Mouse (Mus musculus): Measurements from ENCODE around the gene Atad3a. TPM values are rescaled to one million over a fixed set of nuclear protein-coding genes. Genes with fewer than 3 reads are reported as not detected.

Gene Atad3a
- total and polyA plus RNA-seq, 3 experiments: 220 to 232 TPM; not detected in 1

GRCm38 (mm10) chr4:155807841-155808240 is 46.9 kb upstream of the Atad3a start:
- no peak for DNase-seq (ENCODE audit: low read depth, low spot score)
- peaks cover 35% of the 10 kb centered on the region for H3K79me2 ChIP-seq (ENCODE audit: control insufficient read depth, insufficient read depth, low read length, poor library complexity)
- H3K36me3 ChIP-seq (ENCODE audit: control insufficient read depth in 1 of 2, insufficient read depth in 2 of 2, low read length in 2 of 2): peaks cover 16 to 28% of the 10 kb centered on the region in 2 experiments
- H3K27ac ChIP-seq (ENCODE audit: control insufficient read depth, low read depth, low read length): no peak overlapping the region
- H3K4me3 ChIP-seq (ENCODE audit: control insufficient read depth in 1 of 2, insufficient read depth in 1 of 2, low read depth in 2 of 2, low read length in 2 of 2): no peak overlapping the region
- no peaks in the 10 kb centered on the region for H3K9me3 ChIP-seq (replicated peaks; ENCODE audit: insufficient read depth, low read length)
- no peak for TF ChIP-seq CHD1 (IDR thresholded peaks at IDR 0.05; ENCODE audit: low read depth, low read length)
- TF ChIP-seq POLR2A (IDR thresholded peaks at IDR 0.05; ENCODE audit: control insufficient read depth in 1 of 2, insufficient read depth in 1 of 2, low read depth in 1 of 2, low read length in 2 of 2, poor library complexity in 1 of 2): no peak
- TF ChIP-seq ZKSCAN1 (IDR thresholded peaks at IDR 0.05; ENCODE audit: low read depth, low read length): no peak
- TF ChIP-seq JUND (IDR thresholded peaks at IDR 0.05; ENCODE audit: low read depth, low read length): no peak
- TF ChIP-seq TCF12 (IDR thresholded peaks at IDR 0.05; ENCODE audit: low read depth, low read length): no peak
- TF ChIP-seq MAZ (IDR thresholded peaks at IDR 0.05; ENCODE audit: low read depth, low read length): no peak
- no peak for TF ChIP-seq MYC (IDR thresholded peaks at IDR 0.05; ENCODE audit: low read depth, low read length)
- no peak for TF ChIP-seq UBTF (IDR thresholded peaks at IDR 0.05; ENCODE audit: borderline replicate concordance, insufficient read depth, low read depth, low read length)
- no peaks in the 10 kb centered on the region for H3K27me3 ChIP-seq (ENCODE audit: control insufficient read depth in 1 of 2, insufficient read depth in 2 of 2, low read length in 2 of 2)
- H3K4me1 ChIP-seq (ENCODE audit: control insufficient read depth in 1 of 2, insufficient read depth in 2 of 2, low read length in 2 of 2): peaks cover 11 to 17% of the 10 kb centered on the region in 2 experiments
- H3K9ac ChIP-seq (ENCODE audit: control insufficient read depth, low read depth, low read length, poor library complexity, severe bottlenecking): no peak overlapping the region

GRCm38 (mm10) chr4:155803340-155804041 is 42.6 kb upstream of the Atad3a start:
- peak; percentile 98 for DNase-seq (ENCODE audit: low read depth, low spot score)
- Histone ChIP-seq H3K9ac (ENCODE audit: control insufficient read depth, low read depth, low read length, poor library complexity, severe bottlenecking) (peak overlapping the region; percentile 90), H3K4me3 (ENCODE audit: control insufficient read depth in 1 of 2, insufficient read depth in 1 of 2, low read depth in 2 of 2, low read length in 2 of 2) (peak overlapping the region; percentile 77 to 93), H3K9me3 (replicated peaks; ENCODE audit: insufficient read depth, low read length) (no peaks in the 10 kb centered on the region), H3K36me3 (ENCODE audit: control insufficient read depth in 1 of 2, insufficient read depth in 2 of 2, low read length in 2 of 2) (peaks cover 5 to 24% of the 10 kb centered on the region in 2 experiments), H3K79me2 (ENCODE audit: control insufficient read depth, insufficient read depth, low read length, poor library complexity) (peaks cover 27% of the 10 kb centered on the region), H3K27me3 (ENCODE audit: control insufficient read depth in 1 of 2, insufficient read depth in 2 of 2, low read length in 2 of 2) (no peaks in the 10 kb centered on the region), H3K27ac (ENCODE audit: control insufficient read depth, low read depth, low read length) (peak overlapping the region; percentile 78), H3K4me1 (ENCODE audit: control insufficient read depth in 1 of 2, insufficient read depth in 2 of 2, low read length in 2 of 2) (peaks cover 11 to 15% of the 10 kb centered on the region in 2 experiments)
- TF ChIP-seq MYC (IDR thresholded peaks at IDR 0.05; ENCODE audit: low read depth, low read length): no peak; the same call in 1 of the 2 replicates
- TF ChIP-seq MAZ (IDR thresholded peaks at IDR 0.05; ENCODE audit: low read depth, low read length): peak; percentile 84; the same call in 1 of the 2 replicates
- peak; percentile 78; the same call in 1 of the 2 replicates for TF ChIP-seq POLR2AphosphoS2 (IDR thresholded peaks at IDR 0.05; ENCODE audit: low read length)
- TF ChIP-seq USF1 (IDR thresholded peaks at IDR 0.05; ENCODE audit: low read depth, low read length): no peak; the same call in 1 of the 2 replicates
- TF ChIP-seq ZKSCAN1 (IDR thresholded peaks at IDR 0.05; ENCODE audit: low read depth, low read length): no peak
- peak; percentile 93 for TF ChIP-seq NELFE (IDR thresholded peaks at IDR 0.05; ENCODE audit: low read depth, low read length)
- peak; percentile 68 for TF ChIP-seq CHD2 (IDR thresholded peaks at IDR 0.05; ENCODE audit: low read length)
- peak; percentile 89 for TF ChIP-seq SIN3A (IDR thresholded peaks at IDR 0.05; ENCODE audit: low read length)
- peak; percentile 89 for TF ChIP-seq MXI1 (IDR thresholded peaks at IDR 0.05; ENCODE audit: low read depth, low read length)
- no peak for TF ChIP-seq ZMIZ1 (IDR thresholded peaks at IDR 0.05; ENCODE audit: low read depth, low read length)
- 0 out of 2 replicates have a peak, but pooled peaks have one; percentile 18 for TF ChIP-seq RCOR1 (IDR thresholded peaks at IDR 0.05; ENCODE audit: low read depth, low read length)
- TF ChIP-seq ETS1 (IDR thresholded peaks at IDR 0.05; ENCODE audit: low read depth, low read length): peak; percentile 75
- TF ChIP-seq KAT2A (conservative IDR thresholded peaks at IDR 0.05; ENCODE audit: low read depth, low read length): peak; percentile 80
- no peak for TF ChIP-seq MYB (IDR thresholded peaks at IDR 0.05; ENCODE audit: low read depth, low read length)
- peak; percentile 86 for TF ChIP-seq ELF1 (IDR thresholded peaks at IDR 0.05; ENCODE audit: low read depth, low read length)
- TF ChIP-seq E2F4 (IDR thresholded peaks at IDR 0.05; ENCODE audit: borderline replicate concordance, low read depth, low read length): no peak
- no peak for TF ChIP-seq JUND (IDR thresholded peaks at IDR 0.05; ENCODE audit: low read depth, low read length)
- TF ChIP-seq ZNF384 (IDR thresholded peaks at IDR 0.05; ENCODE audit: low read depth, low read length): no peak
- peak in 1 of 2 experiments; percentile 38; a peak in 1 of 4 replicates for TF ChIP-seq EP300 (IDR thresholded peaks at IDR 0.05; ENCODE audit: low read depth in 1 of 2, low read length in 2 of 2)
- peak; percentile 81 for TF ChIP-seq TBP (IDR thresholded peaks at IDR 0.05; ENCODE audit: low read depth, low read length)
- TF ChIP-seq MAFK (IDR thresholded peaks at IDR 0.05; ENCODE audit: borderline replicate concordance, low read depth, low read length): no peak
- no peak for TF ChIP-seq TAL1 (IDR thresholded peaks at IDR 0.05; ENCODE audit: low read length)
- no peak for TF ChIP-seq MEF2A (IDR thresholded peaks at IDR 0.05; ENCODE audit: extremely low read depth, insufficient replicate concordance, low read depth, low read length, poor library complexity, severe bottlenecking)
- no peak for TF ChIP-seq CHD1 (IDR thresholded peaks at IDR 0.05; ENCODE audit: low read depth, low read length)
- no peak for TF ChIP-seq GABPA (IDR thresholded peaks at IDR 0.05; ENCODE audit: low read depth, low read length)
- TF ChIP-seq POLR2AphosphoS5 (IDR thresholded peaks at IDR 0.05; ENCODE audit: borderline replicate concordance, low read depth, low read length): no peak
- peak; percentile 54; the same call in 1 of the 2 replicates for TF ChIP-seq UBTF (IDR thresholded peaks at IDR 0.05; ENCODE audit: borderline replicate concordance, insufficient read depth, low read depth, low read length)

Data from MEL (cell line).